Mouse (Mus musculus) myocyte (in vitro differentiated cells): ENCODE measurements around the gene Slc39a8.

Experiments
- CEBPB ChIP-seq: IDR thresholded peaks from 2 replicates; pipeline ENCODE4 v1.6.1; 2011; ENCODE audit warnings: mild to moderate bottlenecking, moderate library complexity; ENCODE audit not compliant: poor library complexity, insufficient read depth, severe bottlenecking
- E2F4 ChIP-seq: IDR thresholded peaks from one replicate; pipeline ENCODE4 v1.6.1; 2011; ENCODE audit warnings: mild to moderate bottlenecking, control low read depth, moderate library complexity; ENCODE audit not compliant: insufficient read depth
- MAX ChIP-seq: IDR thresholded peaks from one replicate; pipeline ENCODE4 v1.6.1; 2011; ENCODE audit warnings: low read depth, mild to moderate bottlenecking, control low read depth
- MYOD1 ChIP-seq, 3 experiments: IDR thresholded peaks; one replicate each; pipeline ENCODE4 v1.6.1; 2011; ENCODE audit warnings: control low read depth in 2 of 3, low read depth in 2 of 3, mild to moderate bottlenecking in 2 of 3, moderate library complexity in 1 of 3; ENCODE audit not compliant: insufficient read length in 2 of 3, control insufficient read depth in 1 of 3
- MYOG ChIP-seq, 3 experiments: IDR thresholded peaks; one replicate each; pipeline ENCODE4 v1.6.1; 2011; ENCODE audit warnings: control low read depth in 2 of 3, low read depth in 2 of 3, mild to moderate bottlenecking in 2 of 3; ENCODE audit not compliant: insufficient read length in 2 of 3, control insufficient read depth in 1 of 3, insufficient read depth in 1 of 3
- POLR2A ChIP-seq: IDR thresholded peaks from one replicate; pipeline ENCODE4 v1.6.1; 2011; ENCODE audit warnings: low read depth, mild to moderate bottlenecking, control low read depth, moderate library complexity; ENCODE audit not compliant: insufficient read length
- REST ChIP-seq: IDR thresholded peaks from one replicate; pipeline ENCODE4 v1.6.1; 2011; ENCODE audit warnings: mild to moderate bottlenecking, control low read depth, moderate library complexity; ENCODE audit not compliant: insufficient read depth, insufficient read length
- TCF12 ChIP-seq: IDR thresholded peaks from one replicate; pipeline ENCODE4 v1.6.1; 2011; ENCODE audit warnings: mild to moderate bottlenecking, control low read depth; ENCODE audit not compliant: poor library complexity, insufficient read depth, severe bottlenecking

- TF ChIP-seq POLR2A (no peak), E2F4 (no peak), MAX (no peak), CEBPB (no peak), TCF12 (no peak), MYOG (IDR thresholded peaks at IDR 0.05; ENCODE audit: control insufficient read depth in 1 of 3, insufficient read depth in 1 of 3, insufficient read length in 2 of 3, low read depth in 2 of 3) (no peak), REST (no peak), MYOD1 (IDR thresholded peaks at IDR 0.05; ENCODE audit: control insufficient read depth in 1 of 3, insufficient read length in 2 of 3, low read depth in 2 of 3) (no peak)
Measured at GRCm38 (mm10) chr3:135887033-135887855, 62.2 kb downstream of the Slc39a8 start.
